Mouse (Mus musculus) layer of hippocampus, adult 9-11 months (tissue): ENCODE measurements around the gene Lpar6.
A peak's percentile ranks its signal among the peaks of the same experiment; 100 is the strongest.

ENCODE experiments used
- DNase-seq: peaks from one replicate; pipeline ENCODE4 v3.0.0; 2022

Gene Lpar6

DNA sequence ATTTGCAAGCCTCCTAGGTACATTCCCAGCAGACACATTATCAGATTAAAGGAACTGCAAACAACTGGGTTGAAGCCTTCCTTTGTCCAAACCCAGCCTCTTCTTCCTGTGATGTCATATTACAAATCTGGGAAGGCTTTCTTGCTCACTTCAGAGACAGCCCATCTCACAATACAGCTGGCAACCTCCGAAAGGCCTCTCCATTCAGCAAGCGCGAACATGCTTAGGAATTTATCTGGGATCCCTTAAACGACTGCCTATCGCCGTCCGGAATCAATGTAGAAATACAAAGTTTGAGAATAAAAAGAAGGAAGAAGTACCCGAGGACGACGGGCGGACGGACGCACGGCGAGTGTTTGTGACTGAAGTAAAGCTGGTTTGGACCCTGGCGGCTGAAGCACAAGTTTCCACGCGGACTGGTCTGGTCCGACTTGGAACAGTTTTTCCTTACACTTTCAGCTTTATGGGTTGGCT lies at the start of gene Lpar6:
Lpar6 (plus strand) TSS at position 48 of the 474 bp plus-strand sequence.
- DNase-seq = peak; percentile 43

DNA sequence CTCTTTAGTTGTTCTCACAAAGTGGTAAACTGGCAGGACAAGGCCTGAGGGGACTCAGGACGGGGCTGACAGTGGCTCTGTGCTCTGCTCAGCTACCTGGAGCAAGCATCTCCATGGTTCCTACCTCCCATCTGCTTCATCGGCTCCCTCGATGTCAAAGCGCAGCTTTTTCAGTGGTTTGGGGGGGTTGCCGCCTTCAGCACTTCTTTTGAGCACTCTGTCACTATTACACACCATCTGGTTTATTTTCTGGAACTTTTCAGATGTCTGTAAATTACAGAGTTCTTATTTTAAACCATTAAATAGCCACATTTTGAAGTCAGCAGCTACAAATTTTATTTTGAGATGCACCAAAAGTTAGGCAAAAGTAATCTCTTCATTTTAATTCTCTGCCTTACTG lies 38.6 kb upstream of the Lpar6 start:
- peak; percentile 47 for DNase-seq

DNA sequence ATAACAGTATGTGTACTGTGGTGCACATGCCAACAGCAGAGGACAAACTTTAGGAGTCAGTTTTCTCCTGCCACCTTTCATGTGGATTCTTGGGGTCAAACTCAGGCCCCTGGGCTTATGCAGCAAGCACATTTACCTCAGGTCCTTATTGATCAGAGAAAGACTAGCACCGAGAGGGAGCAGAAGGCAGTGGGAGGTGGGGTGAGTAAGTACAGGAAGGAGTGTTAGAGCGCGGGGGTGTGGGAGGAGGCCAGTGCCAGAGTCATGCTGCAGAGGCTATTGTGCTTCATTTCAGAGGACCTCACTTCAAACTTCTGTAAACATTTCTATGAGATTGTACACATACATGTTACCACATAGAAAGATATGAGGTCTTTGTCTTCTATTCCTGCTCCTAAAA lies 36.2 kb upstream of the Lpar6 start:
- peak; percentile 31 for DNase-seq

DNA sequence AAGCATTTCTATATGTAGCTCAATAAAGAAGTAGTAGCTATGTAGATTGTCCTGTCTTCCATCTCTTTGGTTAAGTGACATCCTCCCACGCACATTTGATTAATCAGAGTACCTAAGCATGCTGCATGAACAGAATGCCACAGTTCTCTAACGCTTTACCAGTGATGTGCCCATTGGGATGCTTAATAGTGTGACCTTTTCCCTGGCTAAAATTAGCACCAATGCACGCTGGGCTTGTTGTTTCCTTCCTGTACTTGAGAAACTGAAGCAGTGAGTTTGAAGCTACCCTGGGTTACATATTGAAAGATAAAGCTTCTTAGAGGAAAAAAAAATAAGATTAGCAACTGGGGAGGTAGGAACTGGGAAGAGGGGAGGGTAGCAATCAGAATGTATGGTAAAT lies 33.7 kb upstream of the Lpar6 start:
- no peak for DNase-seq

DNA sequence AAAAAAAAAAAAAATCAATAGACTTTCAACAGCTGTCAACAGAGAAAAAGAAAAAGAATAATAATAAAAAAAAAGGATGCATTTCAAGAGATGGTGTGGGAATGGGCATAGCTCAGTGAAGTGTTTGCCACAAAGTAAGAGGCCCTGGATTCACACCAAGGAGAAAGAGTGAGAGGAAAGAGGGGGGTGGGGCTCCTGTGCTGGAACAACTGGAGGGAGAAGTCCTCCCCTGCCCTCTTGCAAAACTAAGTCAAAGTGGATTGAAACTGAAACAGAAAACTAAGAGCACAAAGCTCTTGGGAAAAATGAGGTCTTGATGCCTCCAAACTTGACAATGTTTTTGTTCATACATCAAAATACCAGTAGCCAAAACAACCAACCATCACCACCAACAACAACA lies 28.4 kb upstream of the Lpar6 start:
- DNase-seq = no peak

DNA sequence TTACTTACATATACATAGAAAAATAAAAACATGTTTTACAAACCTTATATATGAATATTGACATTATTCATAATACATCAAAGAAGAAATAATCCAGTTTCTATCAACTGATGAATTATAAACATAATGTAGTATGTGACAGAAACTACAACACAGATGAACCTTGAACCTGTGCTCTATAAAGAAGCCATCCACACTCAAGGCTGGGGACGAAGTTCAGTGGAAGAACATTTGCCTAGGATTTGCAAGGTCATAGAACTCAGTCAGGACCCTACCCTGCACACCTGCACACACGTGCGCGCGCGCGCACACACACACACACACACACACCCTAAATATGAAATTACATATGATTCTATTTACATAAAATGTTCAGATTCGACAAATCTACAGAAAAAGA lies 27.5 kb upstream of the Lpar6 start:
- DNase-seq = no peak

DNA sequence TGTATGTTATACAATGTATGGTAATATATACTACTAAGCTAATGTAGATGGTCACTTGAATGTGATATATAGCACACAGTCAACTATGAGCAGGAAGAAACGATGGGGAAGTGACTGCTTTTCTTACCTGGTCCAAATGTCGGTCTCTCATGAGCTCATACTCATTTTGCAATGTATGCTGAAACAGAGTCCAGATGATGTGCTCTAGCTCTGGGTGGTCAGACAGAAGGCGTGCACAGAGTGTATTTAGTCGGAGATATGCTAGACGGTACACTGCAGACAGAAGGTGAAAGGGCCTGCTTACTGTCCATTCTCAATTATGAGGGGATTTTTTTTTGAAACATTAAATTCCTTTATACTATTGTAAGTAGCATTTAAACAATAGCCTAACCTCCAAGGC lies 26.2 kb upstream of the Lpar6 start:
- DNase-seq = no peak

DNA sequence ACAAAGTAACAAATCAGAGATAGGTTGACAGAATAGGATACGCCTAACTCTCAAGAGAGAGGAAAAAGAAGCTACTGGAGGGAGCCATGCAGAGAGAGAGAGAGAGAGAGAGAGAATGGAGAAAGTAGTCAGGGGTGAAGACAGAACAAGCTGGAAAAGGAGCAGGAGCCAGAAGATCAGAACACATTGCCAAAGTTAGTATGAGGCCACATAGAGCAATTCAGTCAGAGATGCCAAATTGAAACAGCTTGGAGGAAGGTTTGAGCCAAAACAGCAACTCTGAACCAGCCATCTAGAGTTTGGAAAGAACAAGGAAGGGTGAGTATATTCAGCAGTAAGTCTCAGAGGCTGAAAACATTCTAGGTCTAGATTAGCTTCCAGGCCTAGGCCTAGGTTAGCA lies 20.6 kb upstream of the Lpar6 start:
- no peak for DNase-seq

DNA sequence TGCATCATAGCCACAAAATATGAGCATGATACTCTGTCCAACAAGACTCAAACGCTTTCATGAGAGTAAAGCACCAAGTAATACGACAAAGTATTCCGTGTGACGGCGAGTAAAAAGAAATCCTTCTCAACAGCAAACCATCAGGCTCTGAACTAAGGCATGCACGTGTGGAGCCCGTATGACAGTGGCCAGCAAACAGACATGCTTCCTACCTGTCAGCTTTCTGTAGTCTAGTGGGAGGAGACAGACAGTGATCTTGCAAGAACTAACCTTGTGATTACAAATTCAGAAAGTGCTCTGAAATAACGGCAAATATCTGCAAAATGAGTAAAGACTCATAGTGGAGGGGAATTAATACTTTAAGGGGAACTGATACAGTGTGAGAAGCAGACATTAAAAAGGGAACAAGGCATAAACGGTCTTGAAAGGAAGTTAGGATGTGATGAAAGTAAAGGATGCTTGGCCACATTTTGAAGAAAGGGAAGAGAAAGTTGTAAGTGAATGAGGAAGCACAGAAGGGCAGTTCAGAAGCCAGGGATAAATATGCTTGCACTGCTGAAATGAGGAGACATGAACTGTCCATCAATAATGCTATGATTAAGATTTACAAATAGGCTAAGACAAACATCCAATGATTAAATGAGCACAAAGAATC lies 15.3 kb upstream of the Lpar6 start:
- no peak for DNase-seq

DNA sequence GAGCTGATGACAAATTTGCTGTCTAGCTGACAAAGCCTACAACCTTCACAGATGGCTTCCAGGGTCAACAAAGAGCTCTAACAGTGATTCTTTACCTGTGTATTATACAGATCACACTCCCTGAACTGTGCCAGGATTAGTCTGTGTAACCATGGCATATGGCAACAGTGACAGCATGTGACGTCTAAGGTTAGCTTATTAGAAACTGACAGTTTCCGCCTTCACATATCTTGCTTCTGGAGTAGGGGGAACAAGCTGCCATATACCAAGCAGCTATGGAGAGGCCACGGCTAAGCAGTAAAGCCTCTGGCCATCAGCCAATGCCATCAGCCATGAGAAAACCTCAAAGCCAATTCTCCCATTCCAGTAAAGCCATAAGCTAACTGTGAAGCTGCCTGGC lies 11.3 kb upstream of the Lpar6 start:
- no peak for DNase-seq

DNA sequence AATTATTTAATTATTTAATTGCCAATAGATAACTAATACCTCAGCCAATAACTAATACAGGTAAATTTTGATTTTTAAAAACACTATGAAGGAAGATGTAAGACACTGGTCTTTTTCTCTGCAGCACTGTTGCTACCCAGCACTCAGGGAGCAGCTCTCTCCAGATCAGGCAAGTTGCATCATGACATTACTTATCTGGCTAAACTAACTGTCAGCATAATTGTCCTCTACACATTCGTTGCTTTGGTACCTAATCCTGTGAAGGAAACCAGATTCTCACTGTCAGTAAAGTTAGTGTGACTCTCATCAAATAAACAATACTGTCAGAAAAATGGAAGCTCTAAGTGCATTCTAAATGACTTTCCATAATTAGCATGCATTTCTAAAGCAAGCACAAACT lies 10.8 kb upstream of the Lpar6 start:
- no peak for DNase-seq

DNA sequence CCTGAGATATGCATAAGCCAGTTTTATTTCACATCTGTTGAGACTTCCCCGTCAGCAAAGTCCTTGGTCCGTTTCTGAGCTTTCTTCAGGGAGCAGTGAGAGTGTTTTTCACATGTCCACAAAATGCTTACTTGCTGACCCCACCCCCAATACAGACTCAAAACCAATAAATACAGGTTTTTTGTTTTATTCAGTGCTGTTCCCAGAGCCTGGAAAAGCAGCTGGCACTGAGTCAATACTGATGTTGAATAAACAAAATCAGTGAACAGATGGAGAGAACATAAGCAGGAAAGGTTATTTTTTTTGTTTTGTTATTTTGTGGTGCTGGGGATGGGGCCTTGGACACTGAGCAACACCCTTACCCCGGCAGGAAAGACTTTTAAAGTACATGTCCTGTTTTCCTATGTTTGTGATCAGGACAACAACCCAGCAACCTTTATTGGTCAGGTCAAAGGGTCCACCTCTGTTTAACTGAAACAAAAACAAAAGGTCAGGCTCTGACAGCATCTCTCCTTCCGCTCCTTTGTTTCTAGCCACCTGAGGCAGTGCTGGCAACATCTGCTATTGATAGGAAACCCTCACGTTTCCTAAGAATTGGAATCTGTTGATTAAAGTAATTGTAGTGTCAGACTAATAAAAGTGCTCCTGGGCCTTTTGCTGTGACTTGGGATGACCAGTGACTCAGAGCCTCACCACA lies 6.3 kb upstream of the Lpar6 start:
- no peak for DNase-seq

DNA sequence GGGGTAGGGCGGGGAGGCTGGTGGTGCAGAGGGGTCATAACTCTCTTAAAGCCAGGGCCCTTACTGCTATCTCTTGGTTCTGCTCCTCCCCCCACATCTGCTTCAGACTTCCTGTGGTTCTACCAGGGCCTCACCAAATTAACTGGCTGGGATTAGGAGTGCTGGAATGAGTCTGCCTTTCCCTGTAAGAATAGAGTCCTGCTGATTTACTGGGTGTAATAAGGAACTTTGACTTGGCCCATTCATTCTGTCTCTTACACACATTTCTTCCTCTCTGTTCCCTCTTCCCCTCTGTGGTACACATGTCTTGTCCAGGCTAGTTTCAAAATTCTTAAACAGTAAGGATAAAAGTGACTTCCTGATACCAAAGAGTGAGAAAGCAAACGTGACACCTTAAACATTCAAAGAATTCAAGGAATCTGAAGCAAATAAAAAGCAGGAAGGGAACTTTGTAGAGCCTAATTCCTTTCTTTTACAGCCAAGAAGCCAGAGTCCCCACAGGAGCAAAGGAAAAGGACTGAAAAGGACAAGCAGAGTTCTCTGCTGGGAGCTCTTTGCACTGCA lies 3.1 kb upstream of the Lpar6 start:
- no peak for DNase-seq

DNA sequence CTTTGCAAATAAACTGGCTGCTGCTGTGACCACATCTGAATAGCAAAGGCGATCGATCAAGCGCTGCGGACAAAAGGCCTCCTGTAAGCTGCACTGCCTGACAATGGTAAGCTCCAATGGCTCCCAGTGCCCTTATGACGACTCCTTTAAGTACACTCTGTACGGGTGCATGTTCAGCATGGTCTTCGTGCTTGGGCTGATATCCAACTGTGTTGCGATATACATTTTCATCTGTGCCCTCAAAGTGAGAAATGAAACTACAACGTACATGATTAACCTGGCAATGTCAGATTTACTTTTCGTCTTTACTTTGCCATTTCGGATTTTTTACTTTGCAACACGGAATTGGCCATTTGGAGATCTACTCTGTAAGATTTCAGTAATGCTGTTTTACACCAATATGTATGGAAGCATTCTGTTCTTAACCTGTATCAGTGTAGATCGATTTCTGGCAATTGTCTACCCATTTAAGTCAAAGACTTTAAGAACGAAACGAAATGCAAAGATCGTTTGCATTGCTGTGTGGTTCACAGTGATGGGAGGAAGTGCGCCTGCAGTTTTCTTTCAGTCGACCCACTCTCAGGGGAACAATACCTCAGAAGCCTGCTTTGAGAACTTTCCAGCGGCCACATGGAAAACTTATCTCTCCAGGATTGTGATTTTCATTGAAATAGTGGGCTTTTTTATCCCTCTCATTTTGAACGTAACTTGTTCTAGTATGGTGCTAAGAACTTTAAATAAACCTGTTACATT lies 979 bp downstream of the Lpar6 start:
- DNase-seq = peak; percentile 30

DNA sequence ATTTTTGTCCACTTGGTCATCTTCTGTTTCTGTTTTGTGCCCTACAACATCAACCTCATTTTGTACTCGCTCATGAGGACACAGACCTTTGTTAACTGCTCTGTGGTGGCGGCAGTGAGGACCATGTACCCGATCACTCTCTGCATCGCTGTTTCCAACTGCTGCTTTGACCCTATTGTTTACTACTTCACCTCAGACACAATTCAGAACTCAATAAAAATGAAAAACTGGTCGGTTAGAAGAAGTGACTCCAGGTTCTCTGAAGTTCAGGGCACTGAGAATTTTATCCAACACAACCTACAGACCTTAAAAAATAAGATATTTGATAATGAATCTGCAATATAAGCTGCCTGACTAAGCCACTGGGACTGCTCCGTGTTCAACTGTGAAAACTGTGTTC lies 1.6 kb downstream of the Lpar6 start:
- DNase-seq = no peak

DNA sequence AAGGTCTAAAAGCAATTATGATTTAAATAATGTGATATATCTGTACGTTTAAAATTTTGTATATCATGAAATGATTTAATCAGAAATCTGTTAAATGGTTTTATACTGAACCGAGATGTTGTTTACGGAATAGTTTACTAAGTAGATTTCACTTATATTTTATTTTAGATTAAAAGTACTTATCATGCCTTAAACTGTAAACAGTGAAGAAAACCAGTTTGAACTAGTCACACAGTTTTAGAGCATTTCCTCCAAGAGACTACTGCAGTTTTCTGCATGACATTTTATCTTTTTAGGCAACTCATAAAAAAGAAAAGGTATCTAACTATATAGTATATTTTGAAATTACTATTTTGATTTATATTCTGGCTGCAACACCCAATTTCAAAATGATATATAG lies 2.2 kb downstream of the Lpar6 start:
- no peak for DNase-seq

DNA sequence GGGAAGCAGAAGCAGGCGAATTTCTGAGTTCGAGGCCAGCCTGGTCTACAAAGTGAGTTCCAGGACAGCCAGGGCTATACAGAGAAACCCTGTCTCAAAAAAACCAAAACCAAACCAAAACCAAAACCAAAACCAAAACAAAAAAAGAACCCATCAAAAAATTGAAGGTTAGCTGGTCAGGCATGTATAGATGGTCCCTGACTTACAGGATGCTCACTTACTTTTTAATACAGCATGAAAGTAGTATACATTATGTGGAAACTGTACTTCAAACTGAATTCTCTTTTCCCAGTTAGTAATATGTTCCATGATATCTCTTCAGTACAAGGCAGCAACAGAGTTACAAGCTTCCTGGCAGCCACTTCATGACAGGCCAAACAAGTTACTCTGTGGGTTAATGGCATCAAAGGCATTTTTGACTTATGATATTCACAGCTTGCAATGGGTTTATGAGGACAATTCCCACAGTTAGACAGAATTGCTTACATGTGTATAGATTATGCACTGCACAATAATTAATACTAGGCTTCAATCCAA lies 6.4 kb downstream of the Lpar6 start:
- no peak for DNase-seq

DNA sequence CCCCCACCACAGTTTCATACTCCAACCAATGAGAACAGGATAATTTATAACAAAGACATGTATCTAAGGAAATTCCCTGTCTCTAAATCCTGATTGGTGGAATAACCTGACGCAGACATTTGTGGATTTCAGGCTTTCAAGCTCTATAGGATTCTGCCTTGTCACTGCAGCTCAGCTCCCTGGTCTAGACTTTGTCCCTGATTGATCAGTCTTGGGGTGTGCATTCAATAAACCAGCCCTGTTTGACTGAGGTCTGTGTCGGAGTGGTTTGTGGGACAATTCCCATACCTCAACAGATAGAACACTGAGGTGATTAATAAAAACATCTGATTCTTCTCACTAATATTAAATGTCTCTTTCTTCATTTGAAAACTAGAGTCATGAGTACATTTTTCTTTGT lies 12.4 kb downstream of the Lpar6 start:
- DNase-seq = no peak

DNA sequence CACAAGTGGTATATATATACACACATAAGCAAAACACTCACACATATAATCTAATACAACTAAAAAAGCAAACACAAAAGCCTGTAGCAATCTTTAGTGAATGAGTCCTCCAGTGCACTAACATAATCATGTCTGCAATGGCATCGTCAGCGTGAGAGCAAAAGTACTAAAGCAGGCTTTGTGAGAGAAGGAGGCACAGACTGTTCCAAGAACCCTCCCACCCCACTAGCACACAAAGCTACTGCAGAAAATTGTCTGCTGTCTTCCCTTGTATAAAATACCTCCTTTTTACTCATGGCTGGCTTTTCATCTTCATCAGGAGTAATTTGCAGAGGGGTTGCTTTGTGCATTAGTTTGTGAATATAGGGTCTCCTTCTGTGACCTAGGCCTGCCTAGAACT lies 14.6 kb downstream of the Lpar6 start:
- DNase-seq = peak; percentile 25

DNA sequence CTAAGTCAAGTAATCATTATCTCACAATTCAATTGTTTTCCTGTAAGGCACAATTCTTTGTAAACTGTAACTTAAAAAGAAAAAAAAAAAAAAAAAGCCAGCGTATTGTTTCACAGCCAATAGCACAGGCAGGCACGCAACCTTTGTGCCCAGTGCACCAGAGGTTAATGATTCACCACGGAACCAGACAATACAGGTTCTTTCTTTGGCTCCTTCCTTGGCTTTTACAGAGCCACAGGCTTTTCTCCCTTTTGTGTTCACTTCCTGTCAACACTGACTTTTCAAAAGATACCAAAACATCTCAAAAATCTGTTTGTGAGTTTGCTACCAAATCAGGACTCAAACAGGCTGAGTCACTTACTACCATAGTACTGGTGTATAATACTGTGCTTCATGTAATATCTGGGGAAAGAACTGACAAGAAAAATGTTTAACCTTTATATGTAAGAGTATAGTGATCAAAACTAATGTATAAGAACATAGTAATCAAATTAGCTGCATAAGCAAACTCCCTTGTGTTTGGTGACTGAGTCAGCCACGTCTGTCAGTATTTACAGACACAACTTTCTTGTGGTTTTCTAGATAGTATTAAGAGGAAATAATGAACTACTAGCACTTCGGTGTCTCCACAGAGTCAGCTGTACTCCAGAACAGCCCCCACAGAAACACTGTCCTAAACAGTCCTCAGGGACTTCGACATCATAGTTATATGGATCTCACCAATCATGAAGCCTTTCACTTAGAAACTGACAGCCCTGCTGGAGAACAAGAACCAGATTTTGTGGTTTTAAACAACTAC lies 16.0 kb downstream of the Lpar6 start:
- DNase-seq = no peak

DNA sequence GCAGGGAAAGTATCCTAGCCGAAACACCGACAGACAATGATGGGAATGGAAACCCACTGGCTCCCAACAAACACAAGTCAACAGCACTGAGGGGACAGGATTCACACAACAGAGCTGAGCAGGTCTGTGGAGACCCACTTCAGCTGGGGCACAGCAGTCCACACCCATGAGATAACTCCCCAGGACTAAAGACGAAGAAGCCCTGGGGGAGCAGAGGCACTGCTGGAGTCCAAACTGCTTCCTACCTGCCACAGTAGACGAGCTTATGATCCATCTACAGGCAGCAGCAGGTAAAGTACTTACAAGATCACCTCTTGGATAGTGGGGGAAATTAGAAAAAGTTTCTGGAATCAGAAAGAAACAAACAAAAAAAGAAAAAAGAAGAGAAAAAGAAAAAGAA lies 16.7 kb downstream of the Lpar6 start:
- DNase-seq = no peak

DNA sequence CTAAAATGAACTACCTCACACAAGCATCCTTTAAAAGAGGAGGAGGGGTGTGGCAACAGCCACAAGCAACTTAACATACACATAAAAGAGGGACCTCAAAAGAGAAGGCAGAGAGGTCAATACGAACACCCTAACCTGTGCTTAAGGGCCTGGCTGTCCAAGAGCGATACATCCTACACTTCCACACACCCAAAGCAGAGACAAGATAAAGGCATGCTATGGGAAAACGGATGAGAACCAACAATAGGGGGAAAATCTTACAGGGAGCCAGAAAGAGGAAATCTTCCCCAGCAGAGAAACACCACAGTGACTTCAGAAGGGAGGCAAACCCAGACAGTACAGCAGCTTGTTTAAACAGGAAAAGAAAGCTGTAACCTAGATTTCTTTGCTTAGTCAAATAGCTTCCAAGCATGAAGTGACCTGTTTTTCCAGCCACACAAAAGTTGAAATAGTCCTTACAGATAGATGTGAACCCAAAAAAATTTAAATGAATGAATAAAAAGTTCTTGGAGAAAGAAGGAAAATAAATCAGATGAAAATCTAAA lies 17.8 kb downstream of the Lpar6 start:
- no peak for DNase-seq
